Mouse (Mus musculus) activated CD4-positive, CD25-positive, alpha-beta regulatory T cell, adult 4 months (primary cell): ENCODE results near the gene Fam92a. TPM values are rescaled to one million over a fixed set of nuclear protein-coding genes. Genes with fewer than 3 reads are reported as not detected.
A peak's percentile ranks its signal among the peaks of the same experiment; 100 is the strongest.
"Not testable (repeated sequence)": the region's sequence is repeated elsewhere in the genome, so short reads cannot be mapped to it uniquely, and the experiment has no call there.

Source experiments
- ATAC-seq: one replicate; pipeline ENCODE4 v1.8.0; 2017
- polyA plus RNA-seq, 2 experiments: library from polyadenylated mRNA; unstranded; fragments of 100-300 nt; shearing (Covaris generic); gene quantifications; one replicate each; pipeline ENCODE4 v1.2.1; 2017

Fam92a gene
- polyA plus RNA-seq = 10 to 100 TPM; 29.5 to 34.1 TPM

DNA sequence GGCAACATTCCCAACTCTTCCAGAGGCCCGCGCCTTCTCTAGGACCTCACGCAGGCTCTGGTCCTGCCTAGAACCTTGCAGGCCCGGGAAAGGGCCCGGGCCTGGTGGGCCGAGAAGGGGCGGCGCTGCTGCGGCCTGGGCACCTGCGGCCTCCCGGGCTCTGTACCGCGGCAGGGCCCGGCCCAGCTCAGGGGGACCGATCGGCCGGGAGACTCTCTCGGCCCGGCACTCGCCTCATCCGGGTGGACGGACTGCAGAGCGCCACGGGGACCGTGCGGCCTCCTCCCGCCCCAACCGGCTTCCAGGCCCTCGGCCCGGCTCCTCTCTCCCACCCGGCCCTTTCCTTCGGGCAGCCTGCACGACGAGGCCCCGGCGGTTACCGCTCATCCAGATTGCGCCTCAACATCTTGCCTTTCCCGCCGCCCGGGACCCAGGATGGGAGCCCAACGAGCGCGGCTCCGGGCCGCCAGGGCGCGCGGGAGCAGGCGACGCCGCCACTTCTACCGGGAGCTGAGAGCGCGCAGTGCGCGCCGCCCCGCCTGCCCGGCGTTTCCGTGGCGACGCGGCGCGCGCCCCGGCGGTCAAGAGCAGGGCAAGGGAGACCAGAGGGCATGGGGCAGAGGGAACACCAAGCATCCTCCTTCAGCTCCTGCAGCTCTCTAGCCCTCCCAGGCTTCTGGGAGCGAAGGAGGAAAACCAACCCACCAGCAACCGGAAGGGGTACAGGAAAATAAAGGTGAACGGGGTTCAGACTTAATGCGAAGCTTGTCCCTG, at the start of gene Fam92a:
TSS of gene Fam92a (minus strand) at position 698 of the 774 bp plus-strand sequence.
- ATAC-seq = peak; percentile 67

DNA sequence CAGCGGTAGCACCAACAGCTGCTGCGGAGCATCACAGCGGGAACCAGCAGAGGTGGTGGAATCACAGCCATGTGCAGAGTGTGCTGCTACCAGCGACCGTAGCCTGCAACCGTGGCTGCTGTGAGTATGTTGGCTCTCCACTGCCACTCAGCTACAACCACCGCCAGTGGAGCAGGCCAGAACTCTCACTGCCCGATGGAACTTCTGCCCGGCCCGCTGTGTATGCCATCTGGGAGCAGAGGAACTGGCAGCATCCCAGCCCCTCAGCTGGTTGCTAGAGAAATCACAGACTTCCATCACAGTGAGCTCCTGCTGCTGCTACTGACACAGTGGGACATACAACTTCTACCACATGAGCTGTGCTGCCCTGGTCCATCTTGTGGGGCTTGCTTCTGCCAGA, 7.2 kb upstream of the Fam92a start:
- no peak for ATAC-seq

DNA sequence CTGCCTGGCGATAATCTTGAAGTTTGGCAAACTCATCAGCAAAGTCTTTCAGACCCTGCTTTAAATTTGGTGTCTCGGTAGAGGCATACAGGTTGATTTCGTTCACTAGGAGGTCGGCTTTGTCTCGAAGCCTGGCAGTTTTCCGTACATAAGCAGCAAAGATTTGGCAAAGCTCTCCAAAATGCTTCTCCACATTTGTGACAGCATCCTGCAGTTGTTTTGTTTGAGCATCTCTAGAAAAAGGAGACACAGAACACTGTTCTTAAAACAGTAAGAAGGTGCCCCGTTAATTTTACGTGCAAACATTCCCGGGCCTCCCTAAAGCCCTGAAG, 863 bp downstream of the Fam92a start:
- ATAC-seq = no peak

DNA sequence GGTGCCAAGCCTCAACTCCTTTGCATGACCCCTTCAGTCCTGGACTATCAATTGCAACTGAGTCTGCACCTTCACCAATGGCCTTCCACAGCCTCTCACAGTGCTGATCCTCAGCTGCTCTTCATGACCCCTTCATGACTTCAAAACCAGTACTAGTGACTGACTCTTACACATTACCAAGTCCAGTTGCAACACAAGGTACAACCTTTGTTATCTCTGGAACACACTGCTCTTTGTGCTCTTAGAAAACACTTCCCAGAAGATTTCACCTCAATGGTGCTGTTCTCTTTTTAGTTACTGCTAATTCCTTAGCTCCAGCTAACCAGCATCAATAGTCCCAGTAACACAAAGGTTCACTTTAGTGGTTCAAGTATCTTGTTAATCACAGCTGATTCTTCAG, 24.2 kb downstream of the Fam92a start:
- ATAC-seq = no peak

DNA sequence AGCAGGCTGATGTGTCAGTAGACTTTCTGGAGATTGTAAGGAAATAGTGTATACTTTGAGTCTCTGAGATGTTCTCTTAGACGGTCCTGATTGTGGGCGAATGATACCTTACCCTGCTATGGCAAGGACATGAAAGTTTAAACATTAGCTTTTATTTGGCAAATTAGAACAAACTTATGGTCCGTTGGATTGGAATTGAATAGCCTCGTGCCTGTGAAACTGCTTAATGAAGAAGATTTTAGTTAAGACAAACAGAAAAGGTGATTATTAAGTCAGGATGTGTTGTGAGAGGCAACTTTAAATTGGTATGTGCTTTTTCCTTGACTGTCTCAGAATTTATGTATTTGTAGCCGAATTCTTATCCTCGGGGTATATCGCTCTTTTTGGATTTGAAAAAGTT, 30.3 kb downstream of the Fam92a start:
- ATAC-seq = not testable (repeated sequence)

DNA sequence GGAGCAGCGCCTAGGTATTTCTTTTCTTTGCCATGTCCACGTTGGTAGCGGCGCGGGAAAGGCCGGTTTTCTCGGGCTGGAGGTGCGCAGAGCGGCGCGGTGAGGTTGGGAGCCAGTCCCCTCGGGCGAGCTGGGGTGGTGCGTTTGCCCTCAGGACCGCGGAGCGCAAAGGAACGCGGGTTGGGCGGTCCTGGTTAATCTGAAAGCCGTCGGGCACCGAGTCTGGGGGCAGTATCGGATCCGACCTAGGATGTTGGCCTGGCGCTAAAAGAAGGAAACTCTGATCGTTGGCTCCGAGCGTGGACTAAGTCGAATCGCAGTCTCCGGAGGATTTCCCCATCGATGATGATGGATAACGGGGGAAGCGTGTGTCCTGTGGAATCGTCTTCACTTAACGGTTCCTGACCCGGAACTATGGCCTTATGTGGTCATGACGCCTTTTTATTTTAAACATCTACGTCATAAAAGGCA, 31.2 kb downstream of the Fam92a start:
- ATAC-seq = peak; percentile 57

DNA sequence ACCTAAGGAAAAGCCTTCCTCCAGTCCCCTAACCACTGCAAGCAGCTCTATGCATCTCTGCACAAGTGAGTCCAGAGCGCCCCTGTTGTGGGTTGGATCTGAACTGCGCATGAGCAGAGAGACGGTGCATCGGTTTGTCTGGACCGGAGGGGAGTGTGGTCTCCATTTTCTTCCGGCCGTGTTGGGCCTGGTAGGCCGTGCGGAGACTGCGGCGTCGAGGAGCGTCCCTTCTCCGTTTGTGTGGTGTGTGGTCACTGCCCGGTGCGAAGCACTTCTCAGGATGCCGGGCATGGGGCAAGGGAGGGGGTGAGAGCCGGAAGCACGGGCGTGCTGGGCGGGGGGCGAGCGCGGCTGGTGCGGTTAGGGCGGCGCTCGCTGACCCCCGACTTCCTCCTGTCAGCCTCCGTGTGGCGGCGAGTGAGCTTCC, 31.7 kb downstream of the Fam92a start, which contains the start of gene Rbm12b1:
TSS of gene Rbm12b1 (plus strand) at position 124 of the 427 bp plus-strand sequence.
- peak; percentile 88 for ATAC-seq

Other genes with a start within 250 kb of the Fam92a start
- not detected for gene Gm10604, start 190.8 kb downstream of the Fam92a start, polyA plus RNA-seq
- gene Rbm12b2, start 82.6 kb downstream of the Fam92a start, polyA plus RNA-seq = 10 to 100 TPM; 12.2 to 14.9 TPM
- 10 to 100 TPM in 1 of 2 experiments, 1 to 10 TPM in 1; 6.9 to 10.9 TPM for gene Rbm12b1, start 31.8 kb downstream of the Fam92a start, polyA plus RNA-seq